Mouse (Mus musculus) left cerebral cortex, adult 9 months (tissue): ENCODE data around the gene Gabrg3.

Experiments used
- DNase-seq, 2 experiments: peaks; one replicate each; pipeline ENCODE4 v3.0.0; 2022; ENCODE audit warnings: low spot score in 2 of 2

The Gabrg3 gene

DNA sequence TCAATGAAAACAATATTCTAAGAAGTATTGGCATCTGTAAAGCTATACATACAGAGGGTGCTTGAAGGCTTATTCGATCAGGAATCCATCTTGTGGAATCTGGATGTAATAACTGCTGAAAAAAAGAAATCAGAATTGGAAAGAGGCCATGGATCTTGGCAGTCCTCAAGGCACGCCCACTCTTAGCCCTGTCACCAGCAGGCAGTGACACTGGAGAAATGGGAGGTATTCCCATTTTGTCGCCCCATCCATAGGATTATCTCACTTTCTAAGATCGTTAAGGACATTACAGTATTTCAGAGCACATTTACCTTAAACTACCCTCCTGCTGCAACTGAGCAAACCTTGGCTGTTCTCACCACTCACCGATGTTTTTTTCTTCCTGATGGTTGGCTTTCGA is 657.8 kb downstream of the Gabrg3 start:
- peak in 1 of 2 experiments; percentile 5 for DNase-seq
